Mouse (Mus musculus) lung, embryonic 14.5 days (tissue): Measurements from ENCODE around the gene Rpia. TPM values are rescaled to one million over a fixed set of nuclear protein-coding genes. Genes with fewer than 3 reads are reported as not detected.
"Not testable (repeated sequence)": the region's sequence is repeated elsewhere in the genome, so short reads cannot be mapped to it uniquely, and the experiment has no call there.

ENCODE experiments used
- ATAC-seq: fragments of 200-750 bp; cut with Nextera tagmentation; 2 replicates; pipeline ENCODE4 v1.8.0; 2017; ENCODE audit warnings: mild to moderate bottlenecking, moderate TSS enrichment, moderate library complexity; ENCODE audit not compliant: insufficient read depth
- DNase-seq: peaks from one replicate; pipeline ENCODE4 v3.0.0-alpha.2; 2015
- H3K27ac ChIP-seq: fragments of 300-500 bp; sonication (generic); 2 replicates; pipeline ENCODE4 v1.5.1; 2014; ENCODE audit warnings: low read depth, mild to moderate bottlenecking, moderate library complexity
- H3K27me3 ChIP-seq: fragments of 300-500 bp; sonication (generic); 2 replicates; pipeline ENCODE4 v1.6.1; 2014; ENCODE audit warnings: low read length, control low read depth; ENCODE audit not compliant: insufficient read depth
- H3K36me3 ChIP-seq: fragments of 300-500 bp; sonication (generic); 2 replicates; pipeline ENCODE4 v1.6.1; 2014; ENCODE audit warnings: control low read depth; ENCODE audit not compliant: insufficient read depth
- H3K4me1 ChIP-seq: fragments of 300-500 bp; sonication (generic); 2 replicates; pipeline ENCODE4 v1.6.1; 2014; ENCODE audit warnings: antibody characterized with exemption, control low read depth; ENCODE audit not compliant: insufficient read depth
- H3K4me2 ChIP-seq: fragments of 300-500 bp; sonication (generic); 2 replicates; pipeline ENCODE4 v1.6.1; 2014; ENCODE audit warnings: mild to moderate bottlenecking
- H3K4me3 ChIP-seq: fragments of 300-500 bp; sonication (generic); 2 replicates; pipeline ENCODE4 v1.5.1; 2014; ENCODE audit warnings: low read depth, low read length
- H3K9ac ChIP-seq: fragments of 300-500 bp; sonication (generic); 2 replicates; pipeline ENCODE4 v1.6.1; 2014
- H3K9me3 ChIP-seq: fragments of 300-500 bp; sonication (generic); 2 replicates; pipeline ENCODE4 v1.6.1; 2016; ENCODE audit warnings: low read depth, low read length, control low read depth
- CTCF ChIP-seq: IDR thresholded peaks from 2 replicates; pipeline ENCODE4 v1.5.1; 2016; ENCODE audit warnings: antibody characterized with exemption, low read depth
- WGBS: fragments of 180-500 bp; shearing (Covaris S2); extraction: QIAGEN DNeasy Blood & Tissue Kit; methylation state at CpG from one replicate; pipeline ENCODE4 v1.1.7; 2014; 5-methylcytosine and 5-hydroxymethylcytosine counted together
- polyA plus RNA-seq: library from polyadenylated mRNA; unstranded; fragments of >200 nt; fragmentation: Nextera tagmentation; extraction: Ambion mirVana; gene quantifications from 2 replicates; pipeline ENCODE4 v1.2.1, GENCODE M21; 2014

Rpia gene
- polyA plus RNA-seq, 1 experiment from 2014 or later: 2.5 TPM

GRCm38 (mm10) chr6:70824987-70825337, 32.9 kb upstream of the Rpia start:
- no peaks in the 10 kb centered on the region for H3K27me3 ChIP-seq
- ATAC-seq (no peak), DNase-seq (no peak)
- no peak for TF ChIP-seq CTCF
- H3K9me3 ChIP-seq: no peaks in the 10 kb centered on the region
- no peak overlapping the region for H3K9ac ChIP-seq
- no peaks in the 10 kb centered on the region for H3K4me1 ChIP-seq
- H3K27ac ChIP-seq: no peak overlapping the region
- H3K4me2 ChIP-seq: peak overlapping the region; percentile 70
- WGBS: 30% methylated on average over 4 of the region's 4 CpGs
- no peaks in the 10 kb centered on the region for H3K36me3 ChIP-seq
- H3K4me3 ChIP-seq: peak overlapping the region; percentile 35

GRCm38 (mm10) chr6:70824085-70824986, 32.3 kb upstream of the Rpia start:
- Histone ChIP-seq H3K4me2 (peak overlapping the region; percentile 70), H3K4me3 (peak overlapping the region; percentile 35), H3K9ac (peak overlapping the region; percentile 52), H3K9me3 (no peaks in the 10 kb centered on the region), H3K4me1 (no peaks in the 10 kb centered on the region), H3K27ac (no peak overlapping the region), H3K27me3 (no peaks in the 10 kb centered on the region), H3K36me3 (no peaks in the 10 kb centered on the region)
- ATAC-seq (peak; percentile 93), DNase-seq (peak; percentile 69)
- WGBS: 8% methylated on average over 23 of the region's 23 CpGs
- TF ChIP-seq CTCF: no peak

- not testable (repeated sequence) for H3K9me3 ChIP-seq, H3K4me3 ChIP-seq, H3K27me3 ChIP-seq, ATAC-seq, H3K4me2 ChIP-seq, H3K27ac ChIP-seq, H3K4me1 ChIP-seq, DNase-seq, H3K36me3 ChIP-seq, H3K9ac ChIP-seq
- 57% methylated on average over 4 of the region's 4 CpGs for WGBS
Measured at GRCm38 (mm10) chr6:70823277-70823676, 31.2 kb upstream of the Rpia start.

- no peak overlapping the region for H3K27ac ChIP-seq
- DNase-seq (no peak), ATAC-seq (no peak)
- H3K27me3 ChIP-seq: no peaks in the 10 kb centered on the region
- no peaks in the 10 kb centered on the region for H3K36me3 ChIP-seq
- no peaks in the 10 kb centered on the region for H3K4me1 ChIP-seq
- no peak overlapping the region for H3K9ac ChIP-seq
- 56% methylated on average over 5 of the region's 5 CpGs for WGBS
- H3K4me3 ChIP-seq: no peak overlapping the region
- H3K4me2 ChIP-seq: no peak overlapping the region
- H3K9me3 ChIP-seq: no peaks in the 10 kb centered on the region
- no peak for TF ChIP-seq CTCF
Measured at GRCm38 (mm10) chr6:70822386-70822910, 30.4 kb upstream of the Rpia start.

- Histone ChIP-seq H3K4me2 (no peak overlapping the region), H3K9me3 (no peaks in the 10 kb centered on the region), H3K4me3 (no peak overlapping the region), H3K27ac (no peak overlapping the region), H3K27me3 (no peaks in the 10 kb centered on the region), H3K4me1 (no peaks in the 10 kb centered on the region), H3K9ac (no peak overlapping the region), H3K36me3 (no peaks in the 10 kb centered on the region)
- TF ChIP-seq CTCF: no peak
- ATAC-seq (no peak), DNase-seq (no peak)
- WGBS: 57% methylated on average over 2 of the region's 2 CpGs
Measured at GRCm38 (mm10) chr6:70821566-70821965, 29.5 kb upstream of the Rpia start.

- H3K36me3 ChIP-seq: no peaks in the 10 kb centered on the region
- no peak overlapping the region for H3K27ac ChIP-seq
- 74% methylated on average over 8 of the region's 8 CpGs for WGBS
- no peaks in the 10 kb centered on the region for H3K9me3 ChIP-seq
- ATAC-seq: no peak
- H3K4me2 ChIP-seq: no peak overlapping the region
- no peak for TF ChIP-seq CTCF
- DNase-seq: no peak
- H3K4me1 ChIP-seq: no peaks in the 10 kb centered on the region
- no peak overlapping the region for H3K9ac ChIP-seq
- H3K27me3 ChIP-seq: no peaks in the 10 kb centered on the region
- H3K4me3 ChIP-seq: no peak overlapping the region
Measured at GRCm38 (mm10) chr6:70815471-70815870, 23.4 kb upstream of the Rpia start.

GRCm38 (mm10) chr6:70814629-70814950, 22.6 kb upstream of the Rpia start:
- H3K27ac ChIP-seq: no peak overlapping the region
- H3K4me2 ChIP-seq: no peak overlapping the region
- H3K4me1 ChIP-seq: no peaks in the 10 kb centered on the region
- H3K9me3 ChIP-seq: no peaks in the 10 kb centered on the region
- no peak for DNase-seq
- no peaks in the 10 kb centered on the region for H3K36me3 ChIP-seq
- no peak for ATAC-seq
- no peaks in the 10 kb centered on the region for H3K27me3 ChIP-seq
- WGBS: 76% methylated on average over 4 of the region's 4 CpGs
- no peak for TF ChIP-seq CTCF
- H3K4me3 ChIP-seq: no peak overlapping the region
- no peak overlapping the region for H3K9ac ChIP-seq
